Mouse (Mus musculus) frontal cortex, postnatal 14 days (tissue): ENCODE data around the gene Brf1.

ENCODE experiments used
- DNase-seq, 2 experiments: peaks; one replicate each; pipeline ENCODE4 v3.0.0; 2022; ENCODE audit warnings: low spot score in 2 of 2

The Brf1 gene

DNA sequence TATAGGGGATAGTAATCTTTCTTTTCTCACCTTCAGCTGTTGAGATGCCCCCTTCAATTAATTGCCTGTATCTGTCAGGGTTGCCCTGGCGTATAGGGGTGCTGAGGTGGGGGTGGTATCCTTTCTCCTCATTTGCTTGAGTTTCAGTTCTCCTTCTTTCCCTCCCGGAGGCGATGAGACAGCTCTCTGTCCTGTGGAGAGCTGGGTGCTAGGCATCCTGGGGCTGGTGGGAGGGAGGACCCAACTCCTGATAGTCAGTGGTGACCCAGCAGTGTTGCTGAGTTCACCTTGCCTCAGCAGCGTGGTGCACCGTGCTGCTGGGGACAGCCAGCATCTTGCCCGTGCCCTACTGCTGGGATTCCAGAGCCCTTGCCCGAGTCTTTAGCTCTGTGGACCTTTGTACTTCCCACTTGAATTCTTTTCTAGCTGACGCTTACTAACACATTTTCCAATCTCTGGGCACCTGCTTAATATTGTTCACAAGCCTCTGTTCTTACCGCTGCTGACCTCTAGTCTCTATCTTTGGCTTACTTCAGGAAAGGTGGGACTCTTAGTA is 17.0 kb upstream of the Brf1 start:
- DNase-seq = no peak

- DNase-seq = peak; percentile 57 to 69
These were observed 16.5 kb upstream of the Brf1 start for GRCm38 (mm10) chr12:113016976-113017375.

DNA sequence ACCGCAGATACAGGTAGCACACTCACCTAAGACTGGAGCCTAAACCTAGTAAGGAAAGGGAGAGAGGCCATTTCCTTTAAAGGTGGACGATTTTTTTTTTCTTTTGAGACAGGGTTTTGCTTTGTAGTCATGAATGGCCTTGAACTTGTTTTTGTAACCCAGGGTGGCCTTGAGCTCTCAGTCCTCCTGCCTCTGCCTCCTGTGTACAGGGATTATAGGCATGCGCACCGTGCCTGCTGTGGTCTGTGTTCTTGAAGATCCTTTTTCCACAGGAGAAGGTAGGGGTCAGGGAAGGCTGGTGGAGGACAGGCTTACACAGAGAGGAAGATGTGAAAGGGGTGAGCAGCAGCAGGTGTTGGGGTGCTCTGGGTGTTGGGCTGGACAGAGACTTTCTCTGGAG is 15.5 kb upstream of the Brf1 start:
- DNase-seq = no peak

DNA sequence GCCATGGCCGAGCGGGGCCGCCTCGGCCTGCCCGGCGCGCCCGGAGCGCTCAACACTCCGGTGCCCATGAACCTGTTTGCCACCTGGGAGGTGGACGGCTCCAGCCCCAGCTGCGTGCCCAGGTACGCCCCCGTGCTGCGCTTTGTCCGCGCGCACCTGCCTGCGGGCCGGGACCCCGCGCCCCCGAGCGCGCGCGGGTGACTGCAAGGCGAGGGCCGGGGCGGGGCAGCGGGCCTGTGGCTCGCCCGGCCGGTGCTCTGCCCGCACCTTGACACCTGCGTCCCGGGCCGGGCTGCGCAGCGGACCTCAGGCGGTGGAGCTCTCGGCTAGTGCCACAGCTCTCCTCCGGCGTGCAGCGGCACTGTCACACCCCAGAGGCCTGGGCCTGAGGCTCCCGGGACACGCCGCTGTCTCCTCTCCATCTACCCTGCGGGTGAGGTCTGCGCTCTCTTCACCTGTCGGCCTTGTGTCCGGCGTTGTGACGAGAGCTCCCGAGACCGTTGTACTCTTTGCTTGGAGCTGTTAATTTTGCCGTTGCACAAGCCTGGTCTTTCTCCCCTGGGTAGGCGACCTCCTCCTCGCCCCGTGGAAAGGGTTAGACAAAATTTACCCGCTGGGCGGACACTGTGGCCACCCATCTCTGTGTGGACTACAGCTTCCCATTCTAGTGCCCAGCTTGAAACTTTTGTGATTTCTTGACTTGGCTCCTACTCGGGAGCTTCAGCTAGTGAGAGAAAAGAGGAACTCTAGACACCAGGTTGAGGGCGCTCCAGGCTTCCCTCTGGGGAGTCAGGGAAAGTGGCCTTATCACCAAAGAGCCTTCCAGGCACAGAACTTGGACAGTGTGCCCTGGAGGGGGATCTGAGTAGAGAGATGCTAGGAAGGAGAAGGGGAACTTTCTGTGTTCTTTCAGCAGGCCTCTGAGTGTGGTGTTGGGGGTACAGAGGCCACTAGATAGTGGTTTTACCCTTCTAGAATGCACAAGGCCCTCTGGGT is 14.4 kb upstream of the Brf1 start:
- peak in 1 of 2 experiments; percentile 23 for DNase-seq

DNA sequence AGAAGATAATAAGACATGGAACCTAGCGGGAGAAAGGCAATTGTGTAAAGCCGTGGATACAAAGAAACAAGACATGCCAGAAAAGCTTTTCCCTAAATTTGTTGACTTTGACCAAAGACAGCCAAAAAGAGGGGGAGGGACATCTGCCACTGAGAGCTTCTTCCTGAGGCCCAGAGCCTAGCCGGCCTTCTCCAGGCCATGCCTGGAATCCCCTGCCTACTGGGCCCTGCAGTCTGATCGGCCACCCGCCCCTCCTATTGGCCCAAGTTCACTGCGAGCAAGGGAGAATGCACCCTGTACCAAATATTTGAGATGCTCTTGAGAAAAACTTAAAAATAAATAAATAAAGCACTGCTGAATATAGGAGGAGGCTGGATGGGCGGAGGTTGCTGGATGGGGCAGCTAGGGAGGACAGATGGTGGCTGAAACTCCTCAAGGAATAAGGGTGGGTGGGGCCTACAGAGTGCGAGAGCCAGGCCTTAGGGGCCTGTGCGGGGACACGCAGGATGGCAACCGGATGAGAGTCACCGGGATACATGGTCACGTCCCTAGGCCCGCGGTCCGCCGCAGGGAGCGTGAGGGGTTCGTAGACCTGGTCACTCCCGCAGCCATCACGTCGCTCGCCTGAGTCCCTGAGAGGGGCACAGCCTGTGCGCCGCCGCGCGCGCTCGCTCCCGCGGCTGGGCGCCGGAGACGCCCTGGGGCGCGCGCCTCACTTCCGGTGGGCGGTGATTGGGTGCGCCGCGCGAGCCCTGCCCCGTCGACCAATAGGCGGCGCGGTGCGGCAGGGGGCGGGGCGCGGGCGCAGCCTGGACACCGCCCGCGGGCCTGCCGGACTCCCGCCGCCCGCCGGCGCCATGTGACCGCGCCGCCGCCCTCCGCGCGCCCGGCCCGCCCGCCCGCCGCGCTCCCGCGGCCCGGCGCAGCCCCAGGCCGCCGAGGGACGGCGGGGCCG is 13.4 kb upstream of the Brf1 start, which contains the start of gene Pacs2:
Gene Pacs2 (plus strand): TSS at position 905 of the 955 bp plus-strand sequence.
- DNase-seq = peak; percentile 76 to 86

DNA sequence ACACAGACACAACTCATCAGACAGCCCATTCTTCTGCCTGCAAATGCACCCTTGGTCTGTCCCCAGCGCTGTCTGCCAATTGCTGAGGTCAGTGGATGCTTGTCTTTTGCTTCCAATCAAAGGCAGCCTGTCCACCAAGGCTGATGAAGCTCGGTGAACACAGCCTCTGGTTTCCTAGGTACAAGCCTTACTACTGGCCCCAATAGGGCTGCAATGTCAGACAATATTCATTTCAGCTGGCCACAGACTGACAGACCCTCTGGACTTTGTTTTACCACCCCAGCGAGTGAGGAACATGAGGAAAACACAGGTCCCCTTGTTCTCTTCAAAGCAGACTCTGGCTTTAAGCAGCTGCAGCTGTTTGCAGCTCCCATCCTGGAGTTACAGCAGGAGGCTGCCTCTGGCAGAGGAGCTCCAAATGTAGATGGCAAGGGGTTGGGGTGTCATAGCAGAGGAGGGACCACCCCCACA is 12.6 kb upstream of the Brf1 start:
- peak; percentile 30 to 50 for DNase-seq

- no peak for DNase-seq
These were observed 11.9 kb upstream of the Brf1 start for GRCm38 (mm10) chr12:113012443-113012842.

- DNase-seq = no peak
These were observed 11.3 kb upstream of the Brf1 start for GRCm38 (mm10) chr12:113011702-113012360.

GRCm38 (mm10) chr12:113004993-113005392 is 4.5 kb upstream of the Brf1 start:
- peak in 1 of 2 experiments; percentile 57 for DNase-seq

DNA sequence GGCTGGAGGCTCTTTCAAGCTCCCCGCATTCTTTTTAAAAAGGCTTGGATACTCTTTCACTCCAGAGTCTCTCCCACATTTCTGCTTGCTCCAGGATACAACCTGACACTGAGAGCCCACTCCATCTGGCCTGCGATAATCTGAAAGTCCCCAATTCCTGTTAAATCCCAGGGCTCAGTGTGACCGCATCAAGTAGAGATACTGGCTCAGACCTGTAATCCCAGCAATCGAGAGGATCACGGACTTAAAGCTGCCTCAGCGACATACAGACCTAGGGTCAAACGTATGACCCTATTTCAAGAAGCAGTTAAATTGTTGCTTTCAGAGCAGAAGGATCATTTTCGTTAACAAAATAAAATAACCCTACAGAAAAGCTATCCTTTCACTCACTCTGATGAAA is 3.5 kb upstream of the Brf1 start:
- no peak for DNase-seq

GRCm38 (mm10) chr12:113002667-113003066 is 2.2 kb upstream of the Brf1 start:
- DNase-seq = no peak

DNA sequence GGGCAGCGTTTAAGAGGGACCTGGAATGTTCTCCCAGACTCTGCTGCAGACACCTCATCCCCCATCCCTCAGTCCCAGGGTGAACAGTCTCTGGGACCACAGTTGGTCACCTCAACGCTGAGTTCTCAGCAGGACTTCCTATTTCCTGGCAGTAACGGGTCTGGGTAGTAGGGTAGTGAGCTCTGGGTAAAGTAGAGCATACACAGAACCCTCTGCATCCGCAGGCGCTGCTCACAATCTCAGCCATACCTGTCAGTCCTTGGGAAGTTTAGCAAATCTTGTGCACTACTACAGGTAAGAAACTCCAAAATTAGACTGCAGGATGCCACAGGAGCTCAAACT is 600 bp upstream of the Brf1 start:
- no peak for DNase-seq

GRCm38 (mm10) chr12:112999569-113000293 is 773 bp downstream of the Brf1 start:
- DNase-seq = peak in 1 of 2 experiments; percentile 48

GRCm38 (mm10) chr12:112994153-112994552 is 6.4 kb downstream of the Brf1 start:
- DNase-seq = no peak

DNA sequence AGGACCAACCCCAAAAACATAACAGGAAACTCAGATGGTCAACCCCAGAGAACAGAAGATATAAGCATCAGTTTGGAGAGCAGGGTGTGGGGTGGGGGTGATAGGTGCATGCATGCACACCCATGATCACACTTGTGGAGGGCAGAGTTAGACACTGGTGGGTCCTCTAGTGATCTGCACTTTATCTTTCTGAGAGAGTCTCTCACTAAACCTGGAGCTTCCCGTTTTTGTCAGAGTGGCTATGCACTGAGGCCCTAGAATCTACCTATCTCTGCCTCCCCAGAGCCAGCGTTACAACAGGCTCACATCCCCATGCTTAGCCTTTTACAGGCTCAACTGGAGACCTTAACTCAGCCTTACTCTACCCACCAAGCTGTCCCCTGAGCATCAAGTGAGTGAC is 9.1 kb downstream of the Brf1 start:
- no peak for DNase-seq

DNA sequence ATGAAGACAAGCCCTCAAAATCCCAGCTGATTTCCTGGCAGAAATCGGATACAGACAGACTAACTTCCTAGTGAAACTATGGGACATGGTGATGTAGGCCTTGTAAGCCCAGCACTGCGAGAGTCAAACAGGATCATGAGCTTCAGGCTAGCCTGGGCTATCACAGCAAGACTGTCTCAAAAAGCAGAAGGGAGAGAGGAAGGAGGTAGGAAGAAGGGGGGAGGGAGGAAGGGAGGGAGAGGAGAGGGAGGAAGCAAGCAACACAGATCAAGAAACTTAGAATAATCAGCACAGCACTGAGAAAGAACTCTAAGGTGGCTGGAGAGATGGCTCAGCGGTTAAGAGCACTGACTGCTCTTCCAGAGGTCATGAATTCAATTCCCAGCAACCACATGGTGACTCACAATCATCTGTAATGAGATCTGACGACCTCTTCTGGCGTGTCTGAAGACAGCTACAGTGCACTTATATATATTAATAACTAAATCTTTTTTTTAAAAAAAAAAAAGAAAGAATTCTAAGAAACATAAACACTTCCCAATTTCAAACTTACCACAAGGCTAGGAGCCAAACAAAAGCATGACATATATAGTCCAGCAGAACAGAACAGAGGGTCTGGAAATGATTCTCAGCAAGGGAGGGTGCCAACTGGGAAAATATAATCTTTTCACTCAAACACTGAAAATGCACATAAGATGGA is 9.6 kb downstream of the Brf1 start:
- DNase-seq = no peak

DNA sequence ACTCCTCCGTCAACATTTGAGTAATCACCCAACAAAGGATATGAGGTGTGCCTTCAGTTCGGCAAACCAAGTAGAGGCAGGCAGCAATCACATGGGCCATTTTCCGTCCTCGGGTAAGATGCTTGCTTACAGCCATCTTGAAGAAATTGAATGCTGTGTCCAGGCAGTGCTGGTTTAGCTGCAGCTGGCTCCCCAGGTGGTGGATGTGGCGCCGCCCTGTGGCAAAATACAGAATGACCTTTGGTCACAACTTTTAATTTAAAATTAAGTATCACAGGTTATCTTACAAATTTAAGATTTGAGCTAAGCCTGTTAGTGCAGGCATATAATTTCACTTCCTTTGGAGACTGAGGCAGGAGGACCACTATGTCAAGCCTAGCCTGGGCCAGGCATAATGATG is 12.6 kb downstream of the Brf1 start:
- DNase-seq = no peak

DNA sequence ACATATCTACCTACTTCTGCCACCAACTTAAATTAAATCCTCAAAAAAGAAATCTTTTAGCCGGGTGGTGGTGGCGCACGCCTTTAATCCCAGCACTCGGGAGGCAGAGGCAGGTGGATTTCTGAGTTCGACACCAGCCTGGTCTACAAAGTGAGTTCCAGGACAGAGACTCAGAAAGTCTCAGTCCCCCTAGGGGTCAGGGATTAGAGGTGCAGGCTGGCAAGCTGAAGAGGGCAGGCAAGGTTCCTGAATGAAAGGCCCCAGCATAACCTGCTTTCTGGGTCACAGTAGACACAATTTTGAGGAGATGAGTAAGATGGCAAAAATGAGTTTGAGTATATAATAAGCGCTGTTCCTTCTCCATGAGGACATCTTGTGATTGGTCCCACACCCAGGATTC is 15.2 kb downstream of the Brf1 start:
- DNase-seq = no peak

DNA sequence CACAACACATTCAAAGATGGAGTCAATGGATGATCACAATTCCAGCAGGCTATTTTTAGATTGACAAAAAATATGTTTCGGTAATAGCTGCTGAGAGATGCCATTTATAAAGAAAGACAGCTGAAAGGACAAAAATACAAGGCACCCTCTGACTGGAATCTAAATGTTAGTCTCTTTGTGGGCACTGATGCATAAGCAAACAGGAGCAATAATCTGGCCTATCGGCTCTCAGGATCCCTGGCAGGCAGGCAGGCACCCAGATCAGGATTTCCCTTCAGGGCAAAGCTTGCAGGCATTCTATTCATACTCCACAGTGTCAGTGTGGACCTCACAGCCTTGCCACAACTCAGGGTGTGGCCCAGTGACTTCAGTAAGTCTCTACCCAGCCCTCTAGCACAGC is 18.5 kb downstream of the Brf1 start:
- no peak for DNase-seq

- DNase-seq = no peak
These were observed 23.3 kb downstream of the Brf1 start for GRCm38 (mm10) chr12:112977156-112977555.
